Mouse (Mus musculus): ENCODE measurements around the gene Ear1.
"Not testable (repeated sequence)": the region's sequence is repeated elsewhere in the genome, so short reads cannot be mapped to it uniquely, and the experiment has no call there.

Ear1 gene

DNA sequence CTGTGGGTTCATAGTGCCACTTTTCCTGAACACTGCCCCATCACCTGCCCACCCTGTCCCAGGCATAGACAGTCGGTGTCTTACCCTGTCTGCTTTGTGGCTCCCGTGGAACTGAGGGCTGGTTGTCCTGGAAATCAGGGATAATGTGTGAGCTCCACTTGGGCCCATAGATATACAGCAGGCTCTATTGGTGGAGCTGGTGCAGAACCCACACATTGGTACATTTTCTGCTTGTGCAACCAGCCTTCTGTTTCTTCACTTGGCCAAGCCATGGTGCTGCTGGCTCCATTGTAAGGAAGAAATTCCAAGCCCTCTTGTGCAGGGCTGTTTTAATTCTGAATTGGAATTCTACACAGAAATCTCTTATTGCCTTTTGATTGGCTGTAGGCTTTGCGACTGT lies at the start of gene Ear1:
Gene Ear1, minus strand, starts transcription at position 101 of the 400 bp plus-strand sequence.
- DNase-seq (ENCODE audit: low read depth) = not testable (repeated sequence)

DNA sequence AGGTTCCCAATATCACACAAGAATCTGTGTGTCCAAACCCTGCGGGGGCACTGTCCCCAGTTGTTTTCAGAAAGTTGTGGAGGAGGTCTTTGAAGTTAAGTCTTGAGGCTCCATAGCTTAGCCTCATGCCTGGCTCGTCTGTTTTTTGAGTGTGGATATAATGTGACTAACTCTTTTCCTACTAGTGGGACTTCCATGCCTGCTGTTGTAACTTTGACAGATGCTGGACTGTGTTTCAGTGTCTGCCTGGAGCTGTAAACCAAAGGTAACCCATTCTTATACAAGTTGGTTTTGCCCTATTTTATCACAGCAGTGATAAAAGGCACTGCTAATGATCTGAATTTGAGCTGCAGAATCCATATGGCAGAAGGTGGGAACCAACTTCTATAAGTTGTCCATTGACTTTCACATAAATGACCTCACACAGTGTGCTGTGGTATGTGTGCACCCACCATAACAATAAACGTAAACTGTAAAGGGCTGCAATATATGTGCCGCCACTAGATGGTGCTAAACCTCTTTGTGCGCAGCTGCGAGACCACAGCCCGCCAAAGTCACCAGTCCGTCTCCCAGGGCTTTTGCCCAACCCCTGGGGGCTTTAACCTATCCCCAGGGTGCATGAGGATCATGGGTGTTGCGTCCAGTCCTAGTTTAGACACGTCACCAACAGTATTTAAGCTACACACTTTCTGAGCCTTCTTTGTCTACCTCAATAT lies 49.5 kb upstream of the Ear1 start, which contains the start of gene Gm8113:
Gene Gm8113, plus strand, starts transcription at position 703 of the 716 bp plus-strand sequence.
- DNase-seq (ENCODE audit: low read depth) = peak; percentile 68

DNA sequence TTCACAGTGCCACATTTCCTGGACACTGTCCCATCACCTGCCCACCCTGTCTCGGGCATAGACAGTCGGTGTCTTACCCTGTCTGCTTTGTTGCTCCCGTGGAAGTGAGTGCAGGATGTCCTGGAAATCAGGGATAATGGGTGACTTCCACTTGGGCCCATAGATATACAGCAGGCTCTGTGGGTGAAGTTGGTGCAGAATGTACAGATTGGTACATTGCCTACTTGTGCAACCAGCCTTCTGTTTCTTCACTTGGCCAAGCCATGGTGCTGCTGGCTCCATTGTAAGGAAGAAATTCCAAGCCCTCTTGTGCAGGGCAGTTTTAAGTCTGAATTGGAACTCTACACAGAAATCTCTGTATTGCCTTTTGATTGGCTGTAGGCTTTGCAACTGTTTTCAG lies 48.1 kb upstream of the Ear1 start, which contains the start of gene Ear10:
Gene Ear10, minus strand, starts transcription at position 101 of the 400 bp plus-strand sequence.
- DNase-seq (ENCODE audit: low read depth) = not testable (repeated sequence)

DNA sequence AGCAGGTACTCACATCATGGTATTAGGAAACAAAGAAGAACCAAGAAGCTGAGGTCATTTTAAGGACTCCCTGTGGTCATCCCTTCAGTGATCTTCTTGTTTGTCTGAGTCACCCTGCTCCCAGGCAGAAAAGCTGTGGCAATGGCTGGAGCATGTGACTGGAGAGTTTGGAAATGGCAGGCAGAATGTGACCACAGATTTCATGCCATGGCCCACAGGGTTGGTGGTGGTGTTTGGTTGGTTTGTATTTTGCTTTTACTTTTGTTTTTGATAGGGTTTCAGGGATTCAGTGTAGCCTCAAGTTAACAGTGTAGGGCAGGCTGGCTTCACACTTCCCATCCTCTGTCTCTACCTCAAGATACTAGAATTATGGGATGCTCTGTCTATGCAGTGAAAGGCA lies 42.9 kb upstream of the Ear1 start:
- not testable (repeated sequence) for DNase-seq (ENCODE audit: low read depth)

DNA sequence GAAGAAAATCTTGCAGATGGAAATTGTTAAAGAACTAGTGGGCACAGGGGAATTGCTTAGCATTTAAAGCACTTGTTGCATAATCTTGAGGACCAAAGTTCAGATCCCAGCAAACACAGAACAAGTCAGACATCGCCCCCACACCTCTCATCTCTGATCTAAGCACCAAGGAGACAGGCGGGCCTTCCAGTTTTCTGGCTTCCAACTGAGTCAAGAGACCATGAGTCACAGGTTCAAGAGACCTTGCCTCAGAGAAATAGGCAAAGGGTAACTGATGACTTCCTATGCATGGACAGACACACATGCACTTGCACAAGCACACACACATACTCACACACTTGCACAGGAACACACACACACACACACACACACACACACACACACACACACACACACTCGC lies 23.3 kb upstream of the Ear1 start:
- not testable (repeated sequence) for DNase-seq (ENCODE audit: low read depth)

DNA sequence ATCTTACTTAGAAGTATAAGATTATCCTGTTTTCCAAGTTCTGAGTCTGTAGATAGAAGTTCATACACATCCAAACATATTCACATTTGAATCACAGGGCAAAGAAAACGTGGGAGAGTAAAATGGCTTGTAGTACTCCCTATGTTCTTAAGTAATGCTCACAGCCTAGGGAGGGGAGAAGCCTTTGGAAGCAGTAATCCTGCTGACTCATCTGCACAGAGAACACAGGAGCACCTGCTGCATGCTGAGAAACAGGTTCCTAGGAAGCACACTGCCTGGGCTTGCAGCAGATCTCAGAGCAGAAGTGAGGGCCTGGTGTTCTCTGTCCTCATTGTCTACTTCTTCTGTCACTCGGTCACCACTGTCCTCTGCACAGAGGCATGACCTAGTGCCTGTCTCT lies 20.0 kb upstream of the Ear1 start:
- not testable (repeated sequence) for DNase-seq (ENCODE audit: low read depth)

DNA sequence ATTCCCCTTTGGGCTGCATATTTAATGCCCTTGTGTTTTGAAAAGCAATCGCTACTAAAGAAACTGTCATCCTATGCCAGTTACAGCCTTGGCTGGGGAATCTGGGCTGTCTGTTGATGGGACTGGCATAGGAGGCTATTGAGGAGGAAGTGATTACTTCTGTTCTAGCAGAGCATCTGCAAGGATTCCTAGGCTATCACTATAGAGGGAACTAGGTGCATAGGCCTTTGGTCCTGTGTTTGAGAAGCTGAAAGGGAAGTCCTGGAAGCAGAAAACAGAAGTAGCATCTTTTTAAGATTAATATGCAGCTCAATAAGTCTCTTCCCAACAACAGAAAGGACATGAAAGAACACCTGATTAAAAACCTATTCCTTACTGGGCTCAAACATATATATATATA lies 16.0 kb upstream of the Ear1 start:
- not testable (repeated sequence) for DNase-seq (ENCODE audit: low read depth)

DNA sequence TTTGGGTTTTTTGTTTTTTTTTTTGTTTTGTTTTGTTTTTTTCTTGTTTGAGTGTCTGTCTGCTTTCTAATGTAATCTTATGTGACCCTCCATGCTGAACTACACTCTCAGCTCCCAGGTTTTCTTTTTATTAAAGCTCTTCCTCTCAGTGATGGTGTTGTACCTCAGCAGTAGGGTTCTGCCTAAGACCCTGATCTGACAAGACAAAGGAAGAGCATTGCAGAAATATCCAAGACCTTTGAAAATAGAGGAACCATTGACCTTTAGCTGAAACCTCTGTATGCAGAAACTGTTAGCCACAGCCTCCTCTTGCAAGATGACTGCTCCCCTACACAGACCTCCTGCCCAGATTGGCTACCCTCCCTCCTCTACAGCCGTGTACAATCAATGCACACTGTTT lies 10.9 kb upstream of the Ear1 start:
- DNase-seq (ENCODE audit: low read depth) = not testable (repeated sequence)

DNA sequence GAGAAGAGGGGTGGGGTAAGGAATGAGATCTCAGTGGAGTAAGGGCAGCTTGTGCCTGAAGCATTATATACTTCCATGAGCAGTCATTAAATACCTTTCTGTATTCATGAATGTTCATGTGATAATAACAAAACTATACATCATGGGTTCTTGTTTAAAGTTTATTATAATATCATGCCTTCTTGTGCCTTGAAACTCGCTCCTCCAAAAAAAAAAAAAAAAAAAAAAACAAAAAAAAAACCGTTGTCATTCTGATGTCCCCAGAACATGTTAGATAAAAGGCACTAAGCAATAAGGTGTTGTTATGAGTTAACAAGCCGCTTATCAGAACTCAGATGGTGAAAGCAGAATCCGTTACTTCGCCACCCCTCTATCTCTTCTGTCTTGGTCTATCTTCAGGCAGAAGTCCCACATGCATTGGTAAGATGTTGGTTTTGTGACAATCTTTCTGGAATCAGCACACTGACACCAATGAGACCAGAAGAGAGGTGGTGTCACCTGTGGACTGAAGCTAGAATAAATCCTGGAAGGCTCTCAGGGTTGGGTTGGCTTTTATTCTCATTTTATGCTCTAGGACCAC lies 4.7 kb upstream of the Ear1 start:
- DNase-seq (ENCODE audit: low read depth) = not testable (repeated sequence)

DNA sequence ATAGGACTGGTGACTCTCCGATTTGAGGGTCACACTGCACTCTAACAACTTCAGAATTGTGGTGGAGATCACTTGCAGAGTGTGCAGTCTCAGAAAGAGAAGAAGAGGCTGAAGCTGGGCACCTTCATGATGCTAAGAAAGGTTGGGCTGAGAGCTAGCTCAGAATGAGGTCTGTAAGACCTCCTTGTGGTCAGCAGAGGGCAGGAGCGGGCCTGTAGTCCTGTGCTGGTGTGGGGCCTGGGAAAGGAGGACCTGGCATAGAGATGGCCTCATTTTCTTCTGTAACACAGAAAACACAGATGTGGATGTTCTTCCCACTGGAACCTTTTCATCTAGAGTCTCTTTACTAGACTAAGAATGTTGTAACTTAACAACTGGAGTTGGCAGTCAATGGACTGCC lies 2.5 kb upstream of the Ear1 start:
- DNase-seq (ENCODE audit: low read depth) = not testable (repeated sequence)

DNA sequence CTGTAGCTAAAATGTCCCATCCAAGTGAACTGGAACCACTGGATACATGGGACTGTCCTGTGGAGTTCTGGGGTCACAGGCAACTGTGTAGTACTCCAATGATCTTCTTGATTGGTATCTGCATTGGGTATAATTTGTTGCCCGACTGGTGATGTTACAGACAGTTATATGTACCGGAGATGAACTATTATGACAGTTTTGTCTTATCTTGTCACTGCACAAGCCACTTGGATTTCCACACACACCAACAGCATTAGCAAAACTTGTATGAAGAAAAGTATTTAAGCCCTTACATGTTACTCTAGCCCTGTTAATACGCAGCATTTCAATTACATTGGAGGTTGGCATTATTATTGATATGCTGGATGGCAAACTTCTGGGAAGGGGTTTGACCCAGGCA lies 455 bp downstream of the Ear1 start:
- not testable (repeated sequence) for DNase-seq (ENCODE audit: low read depth)

DNA sequence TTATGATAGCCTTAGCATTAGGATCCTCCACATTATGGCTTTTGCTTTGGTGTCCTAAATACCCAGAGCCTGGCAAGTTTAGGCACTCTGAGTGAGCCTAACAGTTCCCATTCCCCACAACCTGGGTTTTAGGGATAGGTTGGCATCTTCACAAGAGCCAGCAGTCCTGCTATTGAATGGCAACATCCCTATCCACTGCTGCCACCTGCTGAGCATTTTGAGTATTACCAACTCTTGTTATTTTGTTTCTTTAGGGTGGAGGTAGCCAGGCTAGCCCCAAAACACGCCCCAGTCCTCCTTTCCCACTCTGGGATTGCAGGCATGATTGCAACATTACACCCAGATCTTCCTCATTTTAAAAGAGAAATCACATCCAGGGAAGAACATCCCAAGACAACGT lies 14.8 kb downstream of the Ear1 start:
- DNase-seq (ENCODE audit: low read depth) = peak; percentile 7

DNA sequence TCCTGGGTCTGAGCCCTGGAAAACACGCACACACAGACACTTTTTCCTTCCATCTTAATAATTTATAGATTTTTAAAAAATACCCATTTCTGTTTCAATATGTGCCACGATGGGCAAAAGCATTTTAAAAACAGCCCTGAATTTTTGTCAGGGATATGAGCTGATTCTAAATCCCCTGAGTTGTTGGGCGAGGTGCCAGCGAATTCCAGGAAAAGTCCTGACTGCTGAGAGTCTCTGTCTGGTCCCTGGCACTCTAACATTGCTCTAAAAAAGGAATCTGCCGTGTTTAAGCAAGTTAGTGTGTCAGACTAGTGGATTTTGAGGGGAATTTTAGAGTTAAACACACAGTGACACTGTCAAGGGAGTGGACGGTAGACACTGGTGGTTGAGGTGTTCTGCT lies 15.9 kb downstream of the Ear1 start:
- DNase-seq (ENCODE audit: low read depth) = not testable (repeated sequence)

DNA sequence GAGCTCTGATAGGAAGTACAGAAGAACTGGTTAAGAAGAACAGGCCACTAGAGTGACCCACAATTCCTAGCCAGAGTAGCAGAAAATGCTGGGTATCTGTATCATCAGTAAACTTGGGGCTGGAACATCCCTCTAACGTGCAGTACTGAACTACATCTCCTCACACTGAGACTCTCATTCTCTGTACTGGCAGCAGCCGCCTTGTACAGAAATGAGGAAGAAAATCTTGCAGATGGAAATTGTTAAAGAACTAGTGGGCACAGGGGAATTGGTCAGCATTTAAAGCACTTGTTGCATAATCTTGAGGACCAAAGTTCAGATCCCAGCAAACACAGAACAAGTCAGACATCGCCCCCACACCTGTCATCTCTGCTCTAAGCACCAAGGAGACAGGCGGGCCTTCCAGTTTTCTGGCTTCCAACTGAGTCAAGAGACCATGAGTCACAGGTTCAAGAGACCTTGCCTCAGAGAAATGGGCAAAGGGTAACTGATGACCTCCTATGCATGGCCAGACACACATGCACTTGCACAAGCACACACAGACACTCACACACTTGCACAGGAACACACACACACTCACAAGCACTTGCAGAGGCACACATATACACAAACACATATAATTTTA lies 31.3 kb downstream of the Ear1 start:
- DNase-seq (ENCODE audit: low read depth) = not testable (repeated sequence)

DNA sequence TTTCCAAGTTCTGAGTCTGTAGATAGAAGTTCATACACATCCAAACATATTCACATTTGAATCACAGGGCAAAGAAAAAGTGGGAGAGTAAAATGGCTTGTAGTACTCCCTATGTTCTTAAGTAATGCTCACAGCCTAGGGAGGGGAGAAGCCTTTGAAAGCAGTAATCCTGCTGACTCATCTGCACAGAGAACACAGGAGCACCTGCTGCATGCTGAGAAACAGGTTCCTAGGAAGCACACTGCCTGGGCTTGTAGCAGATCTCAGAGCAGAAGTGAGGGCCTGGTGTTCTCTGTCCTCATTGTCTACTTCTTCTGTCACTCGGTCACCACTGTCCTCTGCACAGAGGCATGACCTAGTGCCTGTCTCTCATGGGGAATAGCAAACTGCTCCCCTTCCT lies 34.3 kb downstream of the Ear1 start:
- DNase-seq (ENCODE audit: low read depth) = not testable (repeated sequence)

DNA sequence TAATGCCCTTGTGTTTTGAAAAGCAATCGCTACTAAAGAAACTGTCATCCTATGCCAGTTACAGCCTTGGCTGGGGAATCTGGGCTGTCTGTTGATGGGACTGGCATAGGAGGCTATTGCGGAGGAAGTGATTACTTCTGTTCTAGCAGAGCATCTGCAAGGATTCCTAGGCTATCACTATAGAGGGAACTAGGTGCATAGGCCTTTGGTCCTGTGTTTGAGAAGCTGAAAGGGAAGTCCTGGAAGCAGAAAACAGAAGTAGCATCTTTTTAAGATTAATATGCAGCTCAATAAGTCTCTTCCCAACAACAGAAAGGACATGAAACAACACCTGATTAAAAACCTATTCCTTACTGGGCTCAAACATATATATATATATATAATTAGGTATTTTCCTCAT lies 40.0 kb downstream of the Ear1 start:
- not testable (repeated sequence) for DNase-seq (ENCODE audit: low read depth)

DNA sequence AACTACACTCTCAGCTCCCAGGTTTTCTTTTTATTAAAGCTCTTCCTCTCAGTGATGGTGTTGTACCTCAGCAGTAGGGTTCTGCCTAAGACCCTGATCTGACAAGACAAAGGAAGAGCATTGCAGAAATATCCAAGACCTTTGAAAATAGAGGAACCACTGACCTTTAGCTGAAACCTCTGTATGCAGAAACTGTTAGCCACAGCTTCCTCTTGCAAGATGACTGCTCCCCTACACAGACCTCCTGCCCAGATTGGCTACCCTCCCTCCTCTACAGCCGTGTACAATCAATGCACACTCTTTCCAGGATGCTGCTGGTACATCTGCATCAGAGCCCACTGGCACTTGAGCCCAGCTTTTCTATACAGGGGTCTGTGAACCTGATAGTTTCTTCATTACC lies 44.9 kb downstream of the Ear1 start:
- DNase-seq (ENCODE audit: low read depth) = not testable (repeated sequence)

DNA sequence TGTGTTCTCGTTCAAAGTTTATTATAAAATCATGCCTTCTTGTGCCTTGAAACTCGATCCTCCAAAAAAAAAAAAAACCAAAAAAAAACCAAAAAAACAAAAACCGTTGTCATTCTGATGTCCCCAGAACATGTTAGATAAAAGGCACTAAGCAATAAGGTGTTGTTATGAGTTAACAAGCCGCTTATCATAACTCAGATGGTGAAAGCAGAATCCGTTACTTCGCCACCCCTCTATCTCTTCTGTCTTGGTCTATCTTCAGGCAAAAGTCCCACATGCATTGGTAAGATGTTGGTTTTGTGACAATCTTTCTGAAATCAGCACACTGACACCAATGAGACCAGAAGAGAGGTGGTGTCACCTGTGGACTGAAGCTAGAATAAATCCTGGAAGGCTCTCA lies 51.1 kb downstream of the Ear1 start:
- DNase-seq (ENCODE audit: low read depth) = not testable (repeated sequence)

DNA sequence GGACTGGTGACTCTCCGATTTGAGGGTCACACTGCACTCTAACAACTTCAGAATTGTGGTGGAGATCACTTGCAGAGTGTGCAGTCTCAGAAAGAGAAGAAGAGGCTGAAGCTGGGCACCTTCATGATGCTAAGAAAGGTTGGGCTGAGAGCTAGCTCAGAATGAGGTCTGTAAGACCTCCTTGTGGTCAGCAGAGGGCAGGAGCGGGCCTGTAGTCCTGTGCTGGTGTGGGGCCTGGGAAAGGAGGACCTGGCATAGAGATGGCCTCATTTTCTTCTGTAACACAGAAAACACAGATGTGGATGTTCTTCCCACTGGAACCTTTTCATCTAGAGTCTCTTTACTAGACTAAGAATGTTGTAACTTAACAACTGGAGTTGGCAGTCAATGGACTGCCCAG lies 53.4 kb downstream of the Ear1 start:
- DNase-seq (ENCODE audit: low read depth) = not testable (repeated sequence)

DNA sequence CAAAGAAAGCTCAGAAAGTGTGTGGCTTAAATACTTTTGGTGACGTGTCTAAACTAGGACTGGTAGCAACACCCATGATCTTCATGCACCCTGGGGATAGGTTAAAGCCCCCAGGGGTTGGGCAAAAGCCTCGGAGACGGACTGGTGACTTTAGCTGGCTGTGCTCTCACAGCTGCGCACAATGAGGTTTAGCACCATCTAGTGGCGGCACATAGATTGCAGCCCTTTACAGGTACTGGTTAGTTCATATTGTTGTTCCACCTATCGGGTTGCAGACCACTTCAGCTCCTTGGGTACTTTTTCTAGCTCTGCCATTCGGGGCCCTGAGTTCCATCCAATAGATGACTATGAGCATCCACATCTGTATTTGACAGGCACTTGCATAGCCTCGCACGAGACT lies 62.9 kb downstream of the Ear1 start:
- peak; percentile 28 for DNase-seq (ENCODE audit: low read depth)

DNA sequence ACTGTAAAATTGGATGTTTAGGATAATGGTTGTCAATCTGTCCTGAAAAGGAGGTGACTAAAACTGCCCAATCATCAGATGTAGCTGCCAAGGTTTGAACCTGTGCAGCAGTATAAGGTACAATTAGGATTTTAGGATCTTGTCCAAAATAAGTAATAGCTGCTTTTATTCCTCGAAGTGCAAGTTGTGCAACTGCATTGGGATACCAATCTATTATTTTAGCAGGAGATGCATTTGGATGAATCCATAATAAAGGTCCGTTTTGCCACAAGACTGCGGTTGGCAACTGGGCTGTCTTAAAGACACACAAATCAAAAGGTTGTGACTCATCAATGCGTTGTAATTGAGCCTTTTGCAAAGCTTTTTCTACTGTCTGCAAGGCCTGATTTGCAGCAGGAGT lies 67.2 kb downstream of the Ear1 start:
- not testable (repeated sequence) for DNase-seq (ENCODE audit: low read depth)

DNA sequence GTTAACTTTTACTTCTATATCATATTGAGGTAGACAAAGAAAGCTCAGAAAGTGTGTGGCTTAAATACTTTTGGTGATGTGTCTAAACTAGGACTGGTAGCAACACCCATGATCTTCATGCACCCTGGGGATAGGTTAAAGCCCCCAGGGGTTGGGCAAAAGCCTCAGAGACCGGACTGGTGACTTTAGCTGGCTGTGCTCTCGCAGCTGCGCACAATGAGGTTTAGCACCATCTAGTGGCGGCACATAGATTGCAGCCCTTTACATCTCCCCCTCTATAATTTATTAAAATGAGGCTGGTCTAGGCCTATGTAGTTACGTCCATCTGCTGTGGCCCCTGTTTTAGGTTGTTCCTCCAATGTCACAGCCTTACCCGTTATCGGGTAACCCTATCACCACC lies 70.9 kb downstream of the Ear1 start:
- DNase-seq (ENCODE audit: low read depth) = not testable (repeated sequence)

DNA sequence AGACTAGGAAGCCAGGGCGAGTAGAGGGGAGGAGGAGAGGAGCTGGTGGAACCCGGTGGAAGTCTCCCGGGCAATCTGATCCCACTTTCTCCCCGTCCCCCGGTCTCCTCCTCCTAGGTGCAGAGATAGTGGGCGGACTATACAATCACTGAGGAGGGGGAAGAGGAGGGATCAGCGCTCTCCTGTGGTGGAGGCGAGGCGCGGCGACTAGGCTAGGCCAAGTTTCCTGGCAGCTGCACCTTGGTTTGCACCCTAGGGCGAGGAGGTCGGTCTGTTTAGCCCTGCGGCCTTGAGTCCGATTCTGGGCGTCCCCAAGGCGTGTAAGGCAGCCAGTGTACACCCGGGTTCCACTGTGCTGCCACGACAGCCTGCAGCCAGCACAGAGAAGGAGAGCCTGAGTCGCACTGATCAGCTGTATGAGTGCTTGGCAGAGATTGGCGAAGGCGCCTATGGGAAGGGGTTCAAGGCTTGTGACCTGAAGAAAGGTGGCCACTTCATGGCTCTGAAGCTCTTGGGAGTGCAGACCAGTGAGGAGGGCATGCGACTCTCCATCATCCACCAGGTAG lies 78.3 kb downstream of the Ear1 start:
- DNase-seq (ENCODE audit: low read depth) = not testable (repeated sequence)

Data from induced T-regulatory cell, adult 2 months (primary cell).